Mouse (Mus musculus) stomach, postnatal 0 days (tissue): ENCODE results near the gene Tsen54. TPM values are rescaled to one million over a fixed set of nuclear protein-coding genes. Genes with fewer than 3 reads are reported as not detected.
A peak's percentile ranks its signal among the peaks of the same experiment; 100 is the strongest.

Experiments used
- ATAC-seq: fragments of 200-750 bp; cut with Nextera tagmentation; 2 replicates; pipeline ENCODE4 v1.8.0; 2017; ENCODE audit not compliant: low FRiP score, low TSS enrichment
- DNase-seq: peaks from one replicate; pipeline ENCODE4 v3.0.0-alpha.2; 2016; ENCODE audit warnings: low spot score
- H3K27ac ChIP-seq: fragments of 300-500 bp; sonication (generic); replicated peaks from 2 replicates; pipeline ENCODE4 v1.5.1; 2014; ENCODE audit warnings: mild to moderate bottlenecking, control low read depth
- H3K27me3 ChIP-seq: fragments of 300-500 bp; sonication (generic); 2 replicates; pipeline ENCODE4 v1.6.1; 2014; ENCODE audit warnings: low read length; ENCODE audit not compliant: control insufficient read depth, insufficient read depth
- H3K36me3 ChIP-seq: fragments of 300-500 bp; sonication (generic); 2 replicates; pipeline ENCODE4 v1.6.1; 2014; ENCODE audit warnings: low read length, mixed read lengths; ENCODE audit not compliant: control insufficient read depth, insufficient read depth
- H3K4me1 ChIP-seq: fragments of 300-500 bp; sonication (generic); replicated peaks from 2 replicates; pipeline ENCODE4 v1.6.1; 2014; ENCODE audit warnings: antibody characterized with exemption; ENCODE audit not compliant: control insufficient read depth, insufficient read depth
- H3K4me2 ChIP-seq: fragments of 300-500 bp; sonication (generic); replicated peaks from 2 replicates; pipeline ENCODE4 v1.6.1; 2014; ENCODE audit warnings: low read depth, mild to moderate bottlenecking, control low read depth, moderate library complexity
- H3K4me3 ChIP-seq: fragments of 300-500 bp; sonication (generic); 2 replicates; pipeline ENCODE4 v1.5.1; 2014; ENCODE audit warnings: low read depth, low read length, control low read depth
- H3K9ac ChIP-seq: fragments of 300-500 bp; sonication (generic); 2 replicates; pipeline ENCODE4 v1.6.1; 2014; ENCODE audit warnings: mild to moderate bottlenecking, low read length, control low read depth, mixed read lengths
- H3K9me3 ChIP-seq: fragments of 300-500 bp; sonication (generic); 2 replicates; pipeline ENCODE4 v1.6.1; 2016; ENCODE audit warnings: low read length; ENCODE audit not compliant: control insufficient read depth
- CTCF ChIP-seq: IDR thresholded peaks from 2 replicates; pipeline ENCODE4 v1.5.1; 2016; ENCODE audit warnings: antibody characterized with exemption, low read depth, mild to moderate bottlenecking, moderate library complexity
- EP300 ChIP-seq: optimal IDR thresholded peaks from 2 replicates; pipeline ENCODE3; 2016; ENCODE audit warnings: antibody characterized with exemption
- WGBS: fragments of 180-500 bp; shearing (Covaris S2); extraction: QIAGEN DNeasy Blood & Tissue Kit; methylation state at CpG from one replicate; pipeline ENCODE4 v1.1.7; 2014; 5-methylcytosine and 5-hydroxymethylcytosine counted together
- polyA plus RNA-seq: library from polyadenylated mRNA; unstranded; fragments of >200 nt; fragmentation: Nextera tagmentation; extraction: Ambion mirVana; gene quantifications from 2 replicates; pipeline ENCODE4 v1.2.1, GENCODE M21; 2015

The Tsen54 gene
- polyA plus RNA-seq, 1 experiment from 2014 or later: 18.8 TPM

GRCm38 (mm10) chr11:115812095-115812494 lies 2.4 kb upstream of the Tsen54 start:
- Histone ChIP-seq H3K4me3 (peak overlapping the region; percentile 82), H3K9ac (peak overlapping the region; percentile 83), H3K9me3 (no peaks in the 10 kb centered on the region), H3K27ac (peak overlapping the region; percentile 84), H3K4me1 (peaks cover 21% of the 10 kb centered on the region), H3K27me3 (no peaks in the 10 kb centered on the region), H3K4me2 (peak overlapping the region; percentile 99), H3K36me3 (no peaks in the 10 kb centered on the region; the same call in none of the 2 replicates)
- ATAC-seq: no peak
- DNase-seq: no peak
- TF ChIP-seq EP300: no peak
- TF ChIP-seq CTCF: no peak
- 12% methylated on average over 7 of the region's 7 CpGs for WGBS

GRCm38 (mm10) chr11:115812533-115813420 lies 1.7 kb upstream of the Tsen54 start:
- H3K36me3 ChIP-seq: no peaks in the 10 kb centered on the region; the same call in 1 of the 2 replicates
- no peak for ATAC-seq
- H3K4me2 ChIP-seq: peak overlapping the region; percentile 99
- H3K9me3 ChIP-seq: no peaks in the 10 kb centered on the region
- H3K27me3 ChIP-seq: no peaks in the 10 kb centered on the region
- peak overlapping the region; percentile 84 for H3K27ac ChIP-seq
- H3K4me3 ChIP-seq: peak overlapping the region; percentile 82
- peaks cover 21% of the 10 kb centered on the region for H3K4me1 ChIP-seq
- WGBS: 2% methylated on average over 26 of the region's 28 CpGs
- peak overlapping the region; percentile 83 for H3K9ac ChIP-seq
- no peak for DNase-seq
- TF ChIP-seq CTCF (no peak), EP300 (no peak)

GRCm38 (mm10) chr11:115813507-115814296 lies 822 bp upstream of the Tsen54 start, which contains the start of gene Caskin2:
TSS of gene Caskin2 (minus strand) at chr11:115813639.
- Histone ChIP-seq H3K9ac (peak within 1 kb of the TSS; percentile 83), H3K9me3 (no peaks in the 10 kb centered on the region), H3K4me1 (peaks cover 18% of the 10 kb centered on the region), H3K4me3 (peak within 1 kb of the TSS; percentile 82), H3K27ac (peak within 1 kb of the TSS; percentile 84), H3K36me3 (no peaks in the 10 kb centered on the region; the same call in 1 of the 2 replicates), H3K27me3 (no peaks in the 10 kb centered on the region), H3K4me2 (peak within 1 kb of the TSS; percentile 99)
- peak; percentile 100 for DNase-seq
- 2% methylated on average over 41 of the region's 44 CpGs for WGBS
- TF ChIP-seq EP300 (no peak), CTCF (peak; percentile 99)
- peak; percentile 90 for ATAC-seq

GRCm38 (mm10) chr11:115817331-115817730 lies 2.8 kb downstream of the Tsen54 start:
- Histone ChIP-seq H3K4me3 (no peak overlapping the region), H3K27me3 (no peaks in the 10 kb centered on the region), H3K4me2 (no peak overlapping the region), H3K27ac (no peak overlapping the region), H3K36me3 (peaks cover 7% of the 10 kb centered on the region), H3K9me3 (no peaks in the 10 kb centered on the region), H3K4me1 (peaks cover 3% of the 10 kb centered on the region; the same call in 1 of the 2 replicates), H3K9ac (no peak overlapping the region)
- ATAC-seq (no peak), DNase-seq (no peak)
- TF ChIP-seq EP300 (no peak), CTCF (peak; percentile 54)
- 90% methylated on average over 5 of the region's 5 CpGs for WGBS

GRCm38 (mm10) chr11:115819915-115820623 lies 5.5 kb downstream of the Tsen54 start:
- Histone ChIP-seq H3K9me3 (no peaks in the 10 kb centered on the region), H3K36me3 (peaks cover 7% of the 10 kb centered on the region), H3K9ac (no peak overlapping the region), H3K4me3 (no peak overlapping the region), H3K27ac (no peak overlapping the region), H3K27me3 (no peaks in the 10 kb centered on the region), H3K4me2 (no peak overlapping the region), H3K4me1 (0 out of 2 replicates have a peak, but pooled peaks cover 5% of the 10 kb centered on the region)
- ATAC-seq (no peak), DNase-seq (no peak)
- TF ChIP-seq CTCF (no peak), EP300 (no peak)
- WGBS: 88% methylated on average over 16 of the region's 16 CpGs
